Mouse (Mus musculus): ENCODE results near the gene Rnf220.

DNA sequence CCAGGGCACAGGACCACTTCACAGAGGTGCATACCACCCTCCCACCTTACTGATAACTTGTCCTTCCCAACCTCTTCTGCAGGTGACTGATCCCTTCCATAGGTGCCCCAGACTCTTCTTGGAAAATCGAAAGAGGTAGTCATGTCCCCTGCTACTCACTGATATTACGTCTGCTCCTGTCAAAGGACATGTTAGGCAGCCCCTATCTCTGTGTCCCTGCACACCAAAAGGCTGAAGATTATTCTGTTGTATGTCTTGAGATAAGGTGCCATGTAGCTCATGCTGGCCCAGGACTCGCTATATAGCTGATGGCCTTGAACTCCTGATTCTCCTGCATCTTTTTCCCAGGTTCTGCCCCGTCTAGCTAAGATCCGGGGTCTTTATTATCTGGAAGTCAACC lies 29.1 kb upstream of the Rnf220 start:
- no peak for TF ChIP-seq CTCF (IDR thresholded peaks at IDR 0.05; ENCODE audit: low read depth, low read length)
- TF ChIP-seq POLR2A (IDR thresholded peaks at IDR 0.05; ENCODE audit: extremely low read depth, insufficient read depth, low read length) = no peak

Data from liver, adult 2 months (tissue).